8 mouse cellular contexts compared by ENCODE assay signal in the genomic region with DNA sequence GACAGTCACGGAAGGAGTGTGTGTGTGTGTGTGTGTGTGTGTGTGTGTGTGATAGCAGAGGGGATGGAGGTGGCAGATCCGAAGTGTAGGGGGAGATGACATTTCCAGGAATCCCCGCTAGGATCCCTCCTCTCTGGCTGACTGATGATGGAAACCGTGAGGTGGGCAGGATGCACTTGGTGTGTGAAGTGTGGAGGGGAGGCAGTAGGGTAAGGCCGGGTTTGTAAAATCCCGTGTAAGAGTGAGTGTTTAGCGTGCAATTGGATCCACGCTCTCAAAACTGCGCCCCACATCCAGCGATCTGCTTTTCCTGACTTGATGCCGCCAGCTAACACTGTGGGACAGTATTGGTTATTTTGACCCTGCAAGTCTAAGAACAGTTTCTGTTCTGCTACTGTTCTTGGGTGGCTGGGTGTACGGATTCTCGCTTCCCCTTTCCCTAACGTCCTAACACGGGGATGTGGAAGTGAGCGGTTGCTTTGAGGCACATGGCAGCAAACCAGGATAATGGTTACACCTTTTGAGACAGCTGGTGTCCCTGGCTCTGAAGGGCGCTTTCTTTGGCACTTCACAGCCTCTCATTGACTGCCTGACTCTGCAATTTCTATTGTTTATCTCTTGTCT. TPM values are rescaled to one million over a fixed set of nuclear protein-coding genes. Genes with fewer than 3 reads are reported as not detected.
DNase-seq lines count a peak whose midpoint lies in the region; ATAC-seq and TF ChIP-seq lines count a peak whose summit lies in the region.

No protein-coding gene starts in this region.

- H3K4me3 ChIP-seq in CH12.LX (replicated peaks in 1 of 3; ENCODE audit: low read depth in 2 of 3, low read length in 2 of 3, poor library complexity in 1 of 3), result peak overlapping the region; percentile 28 to 83 (median 76)
- H3K4me3 ChIP-seq in embryonic facial prominence, embryonic 13.5 days, result peak overlapping the region; percentile 71
- peak overlapping the region; percentile 76 for H3K4me3 ChIP-seq in hindbrain, embryonic 13.5 days
- peak overlapping the region; percentile 65 for H3K4me3 ChIP-seq in lung, embryonic 14.5 days (ENCODE audit: low read depth, low read length)
- H3K4me3 ChIP-seq in small intestine, adult 2 months (ENCODE audit: low read depth, low read length), result peak overlapping the region; percentile 85

- no peaks in the 10 kb centered on the region for H3K79me2 ChIP-seq in CH12.LX (replicated peaks; ENCODE audit: control insufficient read depth, extremely low read depth, insufficient read depth, poor library complexity, severe bottlenecking)

- H3K9me3 ChIP-seq in CH12.LX (replicated peaks; ENCODE audit: low read length), result peaks cover 2% of the 10 kb centered on the region
- no peaks in the 10 kb centered on the region for H3K9me3 ChIP-seq in embryonic facial prominence, embryonic 13.5 days
- H3K9me3 ChIP-seq in hindbrain, embryonic 13.5 days, result no peaks in the 10 kb centered on the region
- no peaks in the 10 kb centered on the region for H3K9me3 ChIP-seq in lung, embryonic 14.5 days (ENCODE audit: low read depth, low read length)

- TF ChIP-seq POLR2A in CH12.LX (IDR thresholded peaks at IDR 0.05; ENCODE audit: low read depth, low read length), result no peak
- TF ChIP-seq POLR2A in small intestine, adult 2 months (IDR thresholded peaks at IDR 0.05; ENCODE audit: low read depth, low read length), result no peak

- H3K27me3 ChIP-seq in CH12.LX (replicated peaks), result no peaks in the 10 kb centered on the region
- H3K27me3 ChIP-seq in embryonic facial prominence, embryonic 13.5 days, result peaks cover 28% of the 10 kb centered on the region
- H3K27me3 ChIP-seq in hindbrain, embryonic 13.5 days, result no peaks in the 10 kb centered on the region
- peaks cover 26% of the 10 kb centered on the region for H3K27me3 ChIP-seq in lung, embryonic 14.5 days (ENCODE audit: insufficient read depth, low read length)
- peaks cover 13% of the 10 kb centered on the region for H3K27me3 ChIP-seq in small intestine, adult 2 months (ENCODE audit: control insufficient read depth, insufficient read depth, low read length)

- TF ChIP-seq CTCF in CH12.LX (conservative IDR thresholded peaks at IDR 0.05 in 1 of 2, IDR thresholded peaks at IDR 0.05 in 1 of 2; ENCODE audit: low read depth in 2 of 2, low read length in 2 of 2), result no peak
- no peak for TF ChIP-seq CTCF in lung, embryonic 14.5 days (IDR thresholded peaks at IDR 0.05; ENCODE audit: low read depth)
- no peak for TF ChIP-seq CTCF in small intestine, adult 2 months (IDR thresholded peaks at IDR 0.05; ENCODE audit: extremely low read depth, insufficient read length, insufficient replicate concordance, low read depth, low read length)

- ATAC-seq in embryonic facial prominence, embryonic 13.5 days (ENCODE audit: insufficient number of reproducible peaks, insufficient read depth, low FRiP score, low TSS enrichment, low read depth), result no peak
- no peak; the same call in 1 of the 2 replicates for ATAC-seq in hindbrain, embryonic 13.5 days (ENCODE audit: low FRiP score)
- ATAC-seq in lung, embryonic 14.5 days (ENCODE audit: insufficient read depth), result no peak

- in situ Hi-C loops in CH12.LX (cut with MboI; ENCODE audit: low pct_ligation_motif_present, low pct_unique_long_range_greater_than_20kb, low sequenced_read_pairs), result no loop called here

- TF ChIP-seq RAD21 in CH12.LX (IDR thresholded peaks at IDR 0.05; ENCODE audit: low read depth, low read length), result no peak

- 4% methylated on average over 17 of the region's 17 CpGs for WGBS in embryonic facial prominence, embryonic 13.5 days
- WGBS in hindbrain, embryonic 13.5 days, result 3% methylated on average over 17 of the region's 17 CpGs
- WGBS in lung, embryonic 14.5 days, result 2% methylated on average over 17 of the region's 17 CpGs
- WGBS in small intestine, adult 2 months, result 4% methylated on average over 17 of the region's 17 CpGs

- no peaks in the 10 kb centered on the region for H3K36me3 ChIP-seq in CH12.LX (replicated peaks in 1 of 2; ENCODE audit: control insufficient read depth in 1 of 2, insufficient read depth in 1 of 2, low read length in 1 of 2)
- no peaks in the 10 kb centered on the region for H3K36me3 ChIP-seq in embryonic facial prominence, embryonic 13.5 days
- H3K36me3 ChIP-seq in hindbrain, embryonic 13.5 days, result no peaks in the 10 kb centered on the region
- no peaks in the 10 kb centered on the region for H3K36me3 ChIP-seq in lung, embryonic 14.5 days (ENCODE audit: insufficient read depth)
- H3K36me3 ChIP-seq in small intestine, adult 2 months (ENCODE audit: control insufficient read depth, insufficient read depth, low read length), result no peaks in the 10 kb centered on the region

- H3K4me2 ChIP-seq in CH12.LX (ENCODE audit: insufficient read depth, low read depth, poor library complexity, severe bottlenecking), result peak overlapping the region; percentile 53
- peak overlapping the region; percentile 86 for H3K4me2 ChIP-seq in embryonic facial prominence, embryonic 13.5 days
- peak overlapping the region; percentile 74 for H3K4me2 ChIP-seq in hindbrain, embryonic 13.5 days
- peak overlapping the region; percentile 85 for H3K4me2 ChIP-seq in lung, embryonic 14.5 days

- dilution Hi-C loops in CH12.LX (cut with MboI; ENCODE audit: extremely low pct_ligation_motif_present, extremely low pct_unique_long_range_greater_than_20kb, low sequenced_read_pairs), result no loop called here

- TF ChIP-seq EP300 in CH12.LX (IDR thresholded peaks at IDR 0.05; ENCODE audit: low read length), result peak; percentile 97

- no peak overlapping the region for H3K27ac ChIP-seq in CH12.LX (ENCODE audit: insufficient read depth, low read depth)
- peak overlapping the region; percentile 28; the same call in 1 of the 2 replicates for H3K27ac ChIP-seq in embryonic facial prominence, embryonic 13.5 days
- H3K27ac ChIP-seq in hindbrain, embryonic 13.5 days, result peak overlapping the region; percentile 99
- H3K27ac ChIP-seq in lung, embryonic 14.5 days (ENCODE audit: low read depth), result no peak overlapping the region
- H3K27ac ChIP-seq in small intestine, adult 2 months (ENCODE audit: insufficient read depth, low read depth, low read length), result peak overlapping the region; percentile 36; the same call in 1 of the 2 replicates

- no peak overlapping the region for H3K9ac ChIP-seq in CH12.LX (ENCODE audit: insufficient read depth, low read depth)
- H3K9ac ChIP-seq in embryonic facial prominence, embryonic 13.5 days, result peak overlapping the region; percentile 81
- peak overlapping the region; percentile 87 for H3K9ac ChIP-seq in hindbrain, embryonic 13.5 days
- peak overlapping the region; percentile 74 for H3K9ac ChIP-seq in lung, embryonic 14.5 days

- peaks cover 0 to 10% of the 10 kb centered on the region in 2 experiments; a peak in 2 of 4 replicates for H3K4me1 ChIP-seq in CH12.LX (ENCODE audit: control insufficient read depth in 1 of 2, insufficient read depth in 2 of 2)
- peaks cover 15% of the 10 kb centered on the region for H3K4me1 ChIP-seq in embryonic facial prominence, embryonic 13.5 days
- peaks cover 41% of the 10 kb centered on the region for H3K4me1 ChIP-seq in hindbrain, embryonic 13.5 days (replicated peaks)
- H3K4me1 ChIP-seq in lung, embryonic 14.5 days (ENCODE audit: insufficient read depth), result no peaks in the 10 kb centered on the region
- no peaks in the 10 kb centered on the region; the same call in 1 of the 2 replicates for H3K4me1 ChIP-seq in small intestine, adult 2 months (ENCODE audit: control insufficient read depth, insufficient read depth, insufficient read length, low read length)

- DNase-seq in adrenal gland, postnatal 10 days, result peak; percentile 5
- DNase-seq in adrenal gland, postnatal 25 days, result no peak
- peak; percentile 81 for DNase-seq in CH12.LX (ENCODE audit: extremely low read depth)
- peak; percentile 21 for DNase-seq in lung, embryonic 14.5 days
- DNase-seq in T-cell, adult 2 months (ENCODE audit: low spot score), result no peak

TF ChIP-seq in CH12.LX, 34 proteins besides CTCF, POLR2A, EP300 and RAD21 (continues in another document):
- TF ChIP-seq MXI1 (IDR thresholded peaks at IDR 0.05; ENCODE audit: low read depth, low read length) (no peak), ETS1 (conservative IDR thresholded peaks at IDR 0.05; ENCODE audit: low read depth, low read length) (no peak; the same call in 1 of the 2 replicates), USF1 (IDR thresholded peaks at IDR 0.05; ENCODE audit: low read depth, low read length) (no peak), KAT2A (IDR thresholded peaks at IDR 0.05; ENCODE audit: insufficient replicate concordance, low read length) (no peak), JUND (conservative IDR thresholded peaks at IDR 0.05; ENCODE audit: low read depth, low read length) (0 out of 2 replicates have a peak, but pooled peaks have one; percentile 14), CHD2 (IDR thresholded peaks at IDR 0.05; ENCODE audit: low read length) (no peak), TBP (conservative IDR thresholded peaks at IDR 0.05; ENCODE audit: low read depth, low read length) (no peak), MAX (IDR thresholded peaks at IDR 0.05; ENCODE audit: low read length) (peak; percentile 76), ZMIZ1 (IDR thresholded peaks at IDR 0.05; ENCODE audit: low read depth, low read length) (no peak), RCOR1 (conservative IDR thresholded peaks at IDR 0.05; ENCODE audit: low read depth, low read length) (no peak; the same call in 1 of the 2 replicates), USF2 (conservative IDR thresholded peaks at IDR 0.05; ENCODE audit: low read depth, low read length) (no peak), PAX5 (IDR thresholded peaks at IDR 0.05; ENCODE audit: low read length) (no peak), ZKSCAN1 (IDR thresholded peaks at IDR 0.05; ENCODE audit: borderline replicate concordance, low read depth, low read length) (no peak), POLR2AphosphoS2 (IDR thresholded peaks at IDR 0.05; ENCODE audit: low read depth, low read length) (no peak), ZNF384 (IDR thresholded peaks at IDR 0.05; ENCODE audit: low read depth, low read length) (no peak), MYC (IDR thresholded peaks at IDR 0.05; ENCODE audit: low read depth, low read length) (peak; percentile 81), IRF4 (IDR thresholded peaks at IDR 0.05; ENCODE audit: low read depth, low read length) (peak; percentile 96), JUN (IDR thresholded peaks at IDR 0.05; ENCODE audit: insufficient read depth, low read depth, low read length) (peak; percentile 26; the same call in 1 of the 2 replicates)

RNA-seq across cellular contexts. Expression of a gene that starts 0.7 kb away (rescaled TPM):
- 10 to 100 TPM in 1 of 2 experiments, 1 to 10 TPM in 1; 7.2 to 14.4 TPM for total RNA-seq in adrenal gland, postnatal 10 days (2021)
- total RNA-seq in adrenal gland, postnatal 25 days (2021), result 3.4 and 3.6 TPM in 2 replicates
- 0.08 and 0.21 TPM in 2 replicates for total RNA-seq in CH12.LX (2012; rRNA removed)
- 0.09 and 0.19 TPM in 2 replicates for total RNA-seq in CH12.LX (2014; rRNA removed)
- polyA plus RNA-seq in CH12.LX (2012; ENCODE audit: insufficient read length, low read depth), result 0.24 and 0.25 TPM in 2 replicates
- polyA plus RNA-seq in embryonic facial prominence, embryonic 13.5 days (2015; fragmentation: Nextera tagmentation; extraction: Ambion mirVana), result 0.94 and 1.0 TPM in 2 replicates
- polyA plus RNA-seq in hindbrain, embryonic 13.5 days (2015; fragmentation: Nextera tagmentation; extraction: Ambion mirVana), result 7.3 and 7.7 TPM in 2 replicates
- polyA plus RNA-seq in lung, embryonic 14.5 days (2014; fragmentation: Nextera tagmentation; extraction: Ambion mirVana), result 0.19 and 0.25 TPM in 2 replicates
- 1.1 and 2.0 TPM in 2 replicates for polyA plus RNA-seq in small intestine, adult 2 months (2012; rRNA removed)

Comparison
In these comparisons a context has a peak if more than half of its experiments do, and no peak if none do; other contexts are left out.
1. DNase-seq: peak in adrenal gland, postnatal 10 days (single experiment), CH12.LX (single experiment) and lung, embryonic 14.5 days (single experiment); none in adrenal gland, postnatal 25 days (single experiment) and T-cell, adult 2 months (single experiment).
2. H3K27ac ChIP-seq: peak in embryonic facial prominence, embryonic 13.5 days (single experiment), hindbrain, embryonic 13.5 days (single experiment) and small intestine, adult 2 months (single experiment); none in CH12.LX (single experiment) and lung, embryonic 14.5 days (single experiment).
3. Peak in every context shown above with its lines, with median percentiles within 50 percentile points of each other: H3K4me2 ChIP-seq and H3K4me3 ChIP-seq.